Mouse (Mus musculus) intestine, embryonic 14.5 days (tissue): ENCODE measurements around the gene Pgap3. TPM values are rescaled to one million over a fixed set of nuclear protein-coding genes. Genes with fewer than 3 reads are reported as not detected.

Source experiments
- ATAC-seq: fragments of 200-750 bp; cut with Nextera tagmentation; replicated peaks from 2 replicates; pipeline ENCODE4 v1.8.0; 2017; ENCODE audit warnings: low read depth, moderate number of reproducible peaks, moderate TSS enrichment, moderate library complexity; ENCODE audit not compliant: low FRiP score, low TSS enrichment
- DNase-seq: peaks from one replicate; pipeline ENCODE4 v3.0.0-alpha.2; 2018; ENCODE audit warnings: low spot score
- H3K27ac ChIP-seq: fragments of 300-500 bp; sonication (generic); 2 replicates; pipeline ENCODE4 v1.5.1; 2014; ENCODE audit warnings: low read depth, mild to moderate bottlenecking, control low read depth
- H3K27me3 ChIP-seq: fragments of 300-500 bp; sonication (generic); replicated peaks from 2 replicates; pipeline ENCODE4 v1.6.1; 2014; ENCODE audit warnings: low read length, control low read depth; ENCODE audit not compliant: control insufficient read depth, insufficient read depth
- H3K36me3 ChIP-seq: fragments of 300-500 bp; sonication (generic); 2 replicates; pipeline ENCODE4 v1.6.1; 2014; ENCODE audit warnings: low read length, control low read depth; ENCODE audit not compliant: control insufficient read depth, insufficient read depth
- H3K4me1 ChIP-seq: fragments of 300-500 bp; sonication (generic); replicated peaks from 2 replicates; pipeline ENCODE4 v1.6.1; 2014; ENCODE audit warnings: low read length, control low read depth, mixed read lengths; ENCODE audit not compliant: control insufficient read depth, insufficient read depth
- H3K4me2 ChIP-seq: fragments of 300-500 bp; sonication (generic); 2 replicates; pipeline ENCODE4 v1.6.1; 2014; ENCODE audit warnings: low read length
- H3K4me3 ChIP-seq: fragments of 300-500 bp; sonication (generic); 2 replicates; pipeline ENCODE4 v1.5.1; 2014; ENCODE audit warnings: low read depth, low read length, control low read depth, mixed read lengths
- H3K9ac ChIP-seq: fragments of 300-500 bp; sonication (generic); 2 replicates; pipeline ENCODE4 v1.6.1; 2014; ENCODE audit warnings: mild to moderate bottlenecking, low read length
- H3K9me3 ChIP-seq: fragments of 300-500 bp; sonication (generic); 2 replicates; pipeline ENCODE4 v1.6.1; 2016; ENCODE audit warnings: low read length, control low read depth; ENCODE audit not compliant: control insufficient read depth
- WGBS: fragments of 180-500 bp; shearing (Covaris S2); extraction: QIAGEN DNeasy Blood & Tissue Kit; methylation state at CpG from one replicate; pipeline ENCODE4 v1.1.7; 2014; 5-methylcytosine and 5-hydroxymethylcytosine counted together
- polyA plus RNA-seq: library from polyadenylated mRNA; unstranded; fragments of >200 nt; fragmentation: Nextera tagmentation; extraction: Ambion mirVana; gene quantifications from 2 replicates; pipeline ENCODE4 v1.2.1, GENCODE M21; 2014

Pgap3 gene
- polyA plus RNA-seq, 1 experiment from 2014 or later: 14.1 TPM

DNA sequence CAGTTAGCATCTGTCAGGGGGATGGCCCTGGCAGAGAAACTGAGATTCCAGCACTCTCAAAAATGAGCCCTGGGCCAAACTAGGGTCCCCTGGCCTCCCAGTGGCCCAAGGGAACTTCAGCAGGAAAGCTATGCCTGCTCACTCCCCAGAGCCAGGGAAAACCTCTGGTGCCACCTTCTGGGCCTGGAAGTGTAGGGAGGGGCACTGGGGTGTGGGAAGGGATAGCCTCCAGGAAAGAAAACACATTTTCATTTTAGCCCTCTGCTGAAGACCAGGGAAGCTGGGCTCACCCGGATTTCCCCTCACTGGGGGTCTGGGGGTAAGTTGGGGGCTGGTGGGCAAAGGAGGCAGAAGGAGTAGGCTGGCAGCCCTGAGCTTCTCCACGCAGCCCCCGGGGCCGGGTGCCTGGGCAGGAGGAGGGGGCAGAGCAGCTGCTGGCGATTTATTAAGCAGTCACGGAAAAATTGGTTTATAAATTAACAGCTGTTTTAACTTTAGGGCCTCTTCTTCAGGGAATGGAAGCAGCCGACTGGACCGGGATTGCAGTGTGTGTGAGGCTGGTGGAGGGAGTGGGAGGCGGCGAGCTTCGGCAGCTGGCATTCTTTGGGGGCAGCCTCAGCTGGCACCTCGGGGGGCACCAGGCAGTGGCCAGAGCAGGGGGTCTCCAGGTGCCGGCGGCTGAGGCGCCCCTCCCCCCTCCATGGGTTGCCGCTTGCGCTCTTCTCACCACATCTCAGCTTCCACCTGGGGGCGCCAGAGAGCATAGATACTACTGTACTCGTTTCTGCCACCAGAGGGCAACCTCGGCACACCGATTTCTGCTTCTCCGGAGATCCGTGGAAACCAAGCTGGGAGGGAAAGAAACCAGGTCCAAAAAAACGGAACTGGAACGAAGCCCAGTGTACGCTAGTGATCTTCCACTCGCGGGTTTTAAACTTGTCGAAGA, 58.0 kb downstream of the Pgap3 start:
- no peaks in the 10 kb centered on the region for H3K36me3 ChIP-seq
- 2% methylated on average over 29 of the region's 29 CpGs for WGBS
- no peak overlapping the region for H3K9ac ChIP-seq

DNA sequence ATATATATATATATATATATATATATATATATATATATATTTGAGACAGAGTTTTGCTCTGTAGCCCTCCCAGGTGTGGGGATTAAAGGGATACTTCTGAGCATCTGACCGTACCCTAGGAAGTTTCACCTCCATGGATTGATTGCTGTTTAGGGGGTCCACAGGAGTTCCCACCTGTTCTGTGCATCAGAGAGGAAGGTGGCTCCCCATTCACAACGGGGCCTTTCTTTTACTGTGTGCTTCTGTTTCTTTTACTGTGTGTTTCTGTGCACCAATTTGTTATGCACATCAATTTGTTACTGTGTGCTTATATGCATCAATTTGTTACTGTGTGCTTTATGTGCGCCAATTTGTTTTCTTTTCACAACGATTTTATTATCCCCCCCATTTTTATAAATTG, 59.1 kb downstream of the Pgap3 start:
- Histone ChIP-seq H3K27me3 (peaks cover 69% of the 10 kb centered on the region), H3K4me2 (no peak overlapping the region), H3K27ac (no peak overlapping the region), H3K9me3 (no peaks in the 10 kb centered on the region), H3K4me3 (no peak overlapping the region), H3K4me1 (peaks cover 16% of the 10 kb centered on the region), H3K9ac (no peak overlapping the region), H3K36me3 (no peaks in the 10 kb centered on the region)
- 51% methylated on average over 4 of the region's 4 CpGs for WGBS
- ATAC-seq (no peak), DNase-seq (no peak)

More for the DNA sequence above, 58.0 kb downstream of the Pgap3 start:
- DNase-seq: peak; percentile 100
- Histone ChIP-seq H3K4me1 (peaks cover 16% of the 10 kb centered on the region), H3K4me3 (peak overlapping the region; percentile 29), H3K27me3 (peaks cover 69% of the 10 kb centered on the region), H3K9me3 (no peaks in the 10 kb centered on the region), H3K27ac (no peak overlapping the region), H3K4me2 (peak overlapping the region; percentile 55)
- ATAC-seq: 0 out of 2 replicates have a peak, but pooled peaks have one; percentile 29

DNA sequence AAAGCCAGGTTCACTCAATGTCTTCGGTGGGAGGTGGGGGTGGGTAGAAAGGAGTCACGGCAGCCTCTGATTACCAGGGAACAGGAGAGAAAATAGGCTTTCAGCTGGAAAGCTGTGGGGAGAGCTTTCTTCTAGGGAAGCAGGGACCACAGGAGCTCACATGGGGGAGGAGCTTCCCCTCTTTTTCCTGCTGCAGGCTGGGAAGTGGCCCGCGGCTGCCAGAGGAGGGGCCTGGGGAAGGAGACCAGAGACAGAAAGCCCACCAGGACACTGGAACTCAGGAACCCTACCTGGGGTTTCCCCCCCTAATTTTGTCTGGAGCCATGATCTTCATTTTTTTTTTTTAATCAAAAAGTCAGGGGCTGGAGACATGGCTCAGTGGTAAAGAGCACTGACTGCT, 59.7 kb downstream of the Pgap3 start:
- Histone ChIP-seq H3K4me2 (no peak overlapping the region), H3K4me3 (no peak overlapping the region), H3K9me3 (no peaks in the 10 kb centered on the region), H3K36me3 (no peaks in the 10 kb centered on the region), H3K27ac (no peak overlapping the region), H3K27me3 (peaks cover 71% of the 10 kb centered on the region), H3K4me1 (peaks cover 16% of the 10 kb centered on the region), H3K9ac (no peak overlapping the region)
- ATAC-seq: no peak
- 7% methylated on average over 4 of the region's 4 CpGs for WGBS
- DNase-seq: no peak

DNA sequence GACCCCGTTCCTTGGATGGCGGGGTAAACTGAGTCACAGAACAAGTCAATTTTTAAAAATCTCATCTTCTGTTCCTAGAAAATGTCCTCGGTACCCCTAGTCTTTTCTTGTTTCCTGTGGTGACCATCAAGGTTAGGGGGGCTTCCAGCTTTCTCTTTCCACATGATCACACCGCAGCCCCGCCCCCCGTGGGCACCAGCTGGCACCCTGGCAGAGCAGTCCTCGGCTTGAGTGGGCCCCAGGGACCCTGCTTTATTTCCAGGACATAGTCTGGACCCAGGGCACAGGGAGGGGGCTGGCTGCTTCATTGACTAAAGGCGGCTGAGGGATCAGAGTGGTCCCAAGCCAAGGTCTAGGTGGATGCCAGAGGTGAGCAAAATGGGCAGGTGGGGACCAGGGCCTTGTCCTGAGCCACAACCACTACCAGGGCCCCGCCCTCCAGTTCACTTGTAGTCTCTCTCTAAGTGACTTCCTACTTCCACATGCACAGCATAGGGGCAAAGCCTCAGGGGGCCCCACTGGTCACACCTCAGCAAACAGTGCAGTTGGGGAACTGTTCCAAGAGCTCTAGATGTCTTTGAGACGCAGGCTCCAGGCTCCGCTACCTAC, 60.5 kb downstream of the Pgap3 start:
- no peaks in the 10 kb centered on the region for H3K36me3 ChIP-seq
- ATAC-seq (no peak), DNase-seq (no peak)
- no peaks in the 10 kb centered on the region for H3K9me3 ChIP-seq
- H3K27me3 ChIP-seq: peaks cover 74% of the 10 kb centered on the region
- 12% methylated on average over 11 of the region's 11 CpGs for WGBS
- no peak overlapping the region; the same call in 1 of the 2 replicates for H3K4me2 ChIP-seq
- H3K27ac ChIP-seq: no peak overlapping the region
- no peak overlapping the region for H3K9ac ChIP-seq
- H3K4me3 ChIP-seq: 0 out of 2 replicates have a peak overlapping the region, but pooled peaks have one; percentile 47
- H3K4me1 ChIP-seq: peaks cover 16% of the 10 kb centered on the region

DNA sequence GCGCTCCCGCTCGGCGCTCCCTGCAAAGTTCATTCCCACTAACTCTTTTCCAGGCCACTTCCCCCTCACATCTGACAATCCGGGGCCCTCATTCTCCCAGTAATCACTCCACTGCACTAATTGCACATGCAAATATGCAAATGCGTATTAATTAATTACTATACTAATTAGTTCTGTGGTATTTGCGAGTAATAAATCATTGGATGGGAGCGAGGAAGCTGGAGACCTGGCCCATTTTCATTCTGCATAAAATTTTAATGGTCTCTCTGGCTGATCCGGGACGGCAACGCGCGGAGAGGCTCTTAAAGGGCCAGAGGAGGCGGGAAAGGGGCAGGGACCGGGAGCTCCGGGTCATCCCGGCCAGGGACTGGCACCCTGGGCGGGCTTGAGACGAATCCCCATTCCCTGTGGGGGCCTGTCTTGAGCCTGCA, 61.2 kb downstream of the Pgap3 start:
- H3K9me3 ChIP-seq: no peaks in the 10 kb centered on the region
- under 1% methylated on average over 19 of the region's 19 CpGs for WGBS
- no peaks in the 10 kb centered on the region for H3K36me3 ChIP-seq
- ATAC-seq (no peak), DNase-seq (no peak)
- H3K4me1 ChIP-seq: peaks cover 16% of the 10 kb centered on the region
- peak overlapping the region; percentile 29; the same call in 1 of the 2 replicates for H3K9ac ChIP-seq
- peaks cover 81% of the 10 kb centered on the region for H3K27me3 ChIP-seq
- peak overlapping the region; percentile 91 for H3K4me2 ChIP-seq
- no peak overlapping the region for H3K27ac ChIP-seq
- H3K4me3 ChIP-seq: peak overlapping the region; percentile 47

Other genes starting within 250 kb of the Pgap3 start
- 57.1 and 63.2 TPM in 2 replicates for gene Med1, start 207.2 kb downstream of the Pgap3 start, polyA plus RNA-seq
- 13.9 and 14.3 TPM in 2 replicates for gene Cdk12, start 197.4 kb downstream of the Pgap3 start, polyA plus RNA-seq
- gene Neurod2, start 70.8 kb downstream of the Pgap3 start, polyA plus RNA-seq: 0.05 and 0.07 TPM in 2 replicates
- 21.4 and 22.6 TPM in 2 replicates for gene Ppp1r1b, start 52.1 kb downstream of the Pgap3 start, polyA plus RNA-seq
- gene Stard3, start 42.1 kb downstream of the Pgap3 start, polyA plus RNA-seq: 40.5 and 44.8 TPM in 2 replicates
- gene Tcap, start 16.7 kb downstream of the Pgap3 start, polyA plus RNA-seq: not detected in 2 replicates
- gene Pnmt, start 14.0 kb downstream of the Pgap3 start, polyA plus RNA-seq: not detected in 2 replicates
- 33.5 and 35.3 TPM in 2 replicates for gene Erbb2, start 12.0 kb upstream of the Pgap3 start, polyA plus RNA-seq
- gene Mien1, start 38.5 kb upstream of the Pgap3 start, polyA plus RNA-seq: 109 and 123 TPM in 2 replicates
- 74.1 and 74.6 TPM in 2 replicates for gene Grb7, start 45.9 kb upstream of the Pgap3 start, polyA plus RNA-seq
- 0.16 and 0.19 TPM in 2 replicates for gene Ikzf3, start 145.5 kb upstream of the Pgap3 start, polyA plus RNA-seq
- 0.28 and 0.57 TPM in 2 replicates for gene Zpbp2, start 150.6 kb upstream of the Pgap3 start, polyA plus RNA-seq
- gene Ormdl3, start 186.9 kb upstream of the Pgap3 start, polyA plus RNA-seq: 7.2 and 8.5 TPM in 2 replicates
- not detected in 2 replicates for gene Lrrc3c, start 197.8 kb upstream of the Pgap3 start, polyA plus RNA-seq
- gene Gm12355, start 225.2 kb upstream of the Pgap3 start, polyA plus RNA-seq: 1.2 and 1.3 TPM in 2 replicates
- not detected in 2 replicates for gene Gsdma3, start 225.9 kb upstream of the Pgap3 start, polyA plus RNA-seq
- gene Gsdma2, start 246.3 kb upstream of the Pgap3 start, polyA plus RNA-seq: not detected in 2 replicates